Mouse (Mus musculus) lung, embryonic 16.5 days (tissue): ENCODE results near the gene Grm2. TPM values are rescaled to one million over a fixed set of nuclear protein-coding genes. Genes with fewer than 3 reads are reported as not detected.
"Not testable (repeated sequence)": the region's sequence is repeated elsewhere in the genome, so short reads cannot be mapped to it uniquely, and the experiment has no call there.

Source experiments
- ATAC-seq: fragments of 200-750 bp; cut with Nextera tagmentation; 2 replicates; pipeline ENCODE4 v1.8.0; 2017; ENCODE audit warnings: low read depth, mild to moderate bottlenecking, moderate library complexity
- H3K27ac ChIP-seq: fragments of 300-500 bp; sonication (generic); 2 replicates; pipeline ENCODE4 v1.5.1; 2014; ENCODE audit warnings: mild to moderate bottlenecking, control low read depth, low read length
- H3K27me3 ChIP-seq: fragments of 300-500 bp; sonication (generic); 2 replicates; pipeline ENCODE4 v1.6.1; 2014; ENCODE audit warnings: low read depth, low read length, mixed read lengths; ENCODE audit not compliant: control insufficient read depth, insufficient read depth
- H3K36me3 ChIP-seq: fragments of 300-500 bp; sonication (generic); 2 replicates; pipeline ENCODE4 v1.6.1; 2014; ENCODE audit warnings: low read length; ENCODE audit not compliant: control insufficient read depth, insufficient read depth
- H3K4me1 ChIP-seq: fragments of 300-500 bp; sonication (generic); replicated peaks from 2 replicates; pipeline ENCODE4 v1.6.1; 2014; ENCODE audit warnings: low read length, mixed read lengths; ENCODE audit not compliant: control insufficient read depth, insufficient read depth
- H3K4me2 ChIP-seq: fragments of 300-500 bp; sonication (generic); 2 replicates; pipeline ENCODE4 v1.6.1; 2014; ENCODE audit warnings: low read depth, low read length, control low read depth
- H3K4me3 ChIP-seq: fragments of 300-500 bp; sonication (generic); 2 replicates; pipeline ENCODE4 v1.5.1; 2014; ENCODE audit warnings: mild to moderate bottlenecking, low read length, control low read depth
- H3K9ac ChIP-seq: fragments of 300-500 bp; sonication (generic); 2 replicates; pipeline ENCODE4 v1.6.1; 2014; ENCODE audit warnings: low read length, control low read depth
- H3K9me3 ChIP-seq: fragments of 300-500 bp; sonication (generic); 2 replicates; pipeline ENCODE4 v1.6.1; 2016; ENCODE audit warnings: low read length; ENCODE audit not compliant: control insufficient read depth
- WGBS: fragments of 180-500 bp; shearing (Covaris S2); extraction: QIAGEN DNeasy Blood & Tissue Kit; methylation state at CpG from one replicate; pipeline ENCODE4 v1.1.7; 2014; 5-methylcytosine and 5-hydroxymethylcytosine counted together
- polyA plus RNA-seq: library from polyadenylated mRNA; unstranded; fragments of >200 nt; fragmentation: Nextera tagmentation; extraction: Ambion mirVana; gene quantifications from 2 replicates; pipeline ENCODE4 v1.2.1, GENCODE M21; 2015

The Grm2 gene
- polyA plus RNA-seq, 1 experiment from 2014 or later, result not detected

DNA sequence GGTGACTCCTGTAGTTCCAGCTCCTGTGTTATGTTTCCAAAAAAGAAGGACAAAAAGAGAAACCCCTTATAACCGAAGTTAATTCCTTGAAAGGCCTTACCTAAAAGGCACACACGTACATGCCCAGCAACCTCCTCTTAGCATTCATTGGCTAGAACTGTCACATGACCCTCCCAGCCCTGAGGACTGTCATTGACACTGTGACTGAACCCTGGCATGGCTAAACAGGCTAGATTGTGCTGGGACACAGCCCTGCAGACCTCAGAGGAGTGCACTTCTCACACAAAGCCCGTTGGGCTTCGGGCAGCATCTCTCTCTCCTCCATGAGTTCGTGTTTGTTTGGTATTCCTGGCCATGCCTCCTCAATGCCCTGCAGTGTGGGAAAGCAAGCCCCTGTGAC lies 23.7 kb downstream of the Grm2 start:
- H3K9me3 ChIP-seq, result no peaks in the 10 kb centered on the region
- no peak overlapping the region for H3K9ac ChIP-seq
- H3K4me3 ChIP-seq, result no peak overlapping the region
- H3K4me2 ChIP-seq, result no peak overlapping the region
- no peak overlapping the region for H3K27ac ChIP-seq
- H3K27me3 ChIP-seq, result no peaks in the 10 kb centered on the region
- 46% methylated on average over 5 of the region's 5 CpGs for WGBS
- ATAC-seq, result no peak
- H3K4me1 ChIP-seq, result no peaks in the 10 kb centered on the region
- H3K36me3 ChIP-seq, result no peaks in the 10 kb centered on the region

GRCm38 (mm10) chr9:106627796-106628195 lies 28.1 kb downstream of the Grm2 start:
- H3K9ac ChIP-seq, H3K36me3 ChIP-seq, H3K4me1 ChIP-seq, H3K4me3 ChIP-seq, H3K9me3 ChIP-seq, ATAC-seq, H3K27ac ChIP-seq, H3K27me3 ChIP-seq, H3K4me2 ChIP-seq: not testable (repeated sequence)
- 18% methylated on average over 8 of the region's 8 CpGs for WGBS

DNA sequence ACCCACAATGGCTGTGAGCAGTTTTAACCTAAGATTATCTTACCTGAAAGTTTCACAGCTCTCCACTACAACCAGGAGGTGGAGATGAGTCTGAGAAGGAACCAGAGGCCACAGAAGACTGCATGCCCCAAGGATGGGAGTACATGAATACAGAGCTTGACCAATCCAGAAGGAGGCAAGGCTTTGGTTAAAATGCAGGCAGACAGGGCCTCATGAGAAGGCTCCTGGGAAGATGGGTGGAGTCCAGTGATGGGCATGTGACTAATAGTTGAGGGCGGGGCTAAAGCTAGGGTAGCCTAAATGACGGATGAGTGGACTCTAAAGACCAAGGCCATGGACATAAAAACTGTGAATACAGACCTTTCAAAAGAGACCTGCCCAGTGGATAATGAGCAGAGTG lies 29.6 kb downstream of the Grm2 start, which contains the start of gene Iqcf6:
Gene Iqcf6, plus strand, starts transcription at position 301 of the 400 bp plus-strand sequence.
- WGBS, result 58% methylated on average over 2 of the region's 2 CpGs
- Histone ChIP-seq H3K36me3 (no peaks in the 10 kb centered on the region), H3K9ac (no peak within 1 kb of the TSS), H3K4me1 (no peaks in the 10 kb centered on the region), H3K4me2 (no peak within 1 kb of the TSS), H3K9me3 (no peaks in the 10 kb centered on the region), H3K27me3 (no peaks in the 10 kb centered on the region), H3K4me3 (no peak within 1 kb of the TSS), H3K27ac (no peak within 1 kb of the TSS)
- no peak for ATAC-seq

- no peak overlapping the region for H3K4me3 ChIP-seq
- H3K27ac ChIP-seq, result no peak overlapping the region
- no peak for ATAC-seq
- no peaks in the 10 kb centered on the region for H3K9me3 ChIP-seq
- no peaks in the 10 kb centered on the region for H3K36me3 ChIP-seq
- H3K4me2 ChIP-seq, result no peak overlapping the region
- 77% methylated on average over 3 of the region's 3 CpGs for WGBS
- no peaks in the 10 kb centered on the region for H3K27me3 ChIP-seq
- no peaks in the 10 kb centered on the region for H3K4me1 ChIP-seq
- no peak overlapping the region for H3K9ac ChIP-seq
These were observed 38.4 kb downstream of the Grm2 start for GRCm38 (mm10) chr9:106617496-106617895.

DNA sequence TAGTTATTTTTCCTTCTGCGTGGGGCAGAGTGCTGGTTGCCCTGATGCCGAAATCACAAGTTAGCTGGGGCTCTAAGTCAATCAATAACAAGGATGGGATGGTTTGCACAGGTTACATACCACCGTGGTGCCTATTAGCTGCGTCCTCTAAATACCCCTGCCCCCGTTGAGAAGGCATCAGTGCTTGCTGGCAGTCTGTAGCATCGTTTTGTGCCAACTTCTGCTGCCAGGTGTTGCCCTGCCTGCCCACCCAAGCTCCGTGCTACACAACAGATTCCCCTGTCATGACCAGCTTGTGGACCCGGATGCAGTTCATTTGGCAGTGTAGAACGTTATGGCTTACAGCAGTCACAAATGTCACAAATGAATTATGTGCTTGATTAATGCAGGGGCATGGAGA lies 39.6 kb downstream of the Grm2 start:
- WGBS, result 74% methylated on average over 9 of the region's 9 CpGs
- no peak overlapping the region for H3K27ac ChIP-seq

DNA sequence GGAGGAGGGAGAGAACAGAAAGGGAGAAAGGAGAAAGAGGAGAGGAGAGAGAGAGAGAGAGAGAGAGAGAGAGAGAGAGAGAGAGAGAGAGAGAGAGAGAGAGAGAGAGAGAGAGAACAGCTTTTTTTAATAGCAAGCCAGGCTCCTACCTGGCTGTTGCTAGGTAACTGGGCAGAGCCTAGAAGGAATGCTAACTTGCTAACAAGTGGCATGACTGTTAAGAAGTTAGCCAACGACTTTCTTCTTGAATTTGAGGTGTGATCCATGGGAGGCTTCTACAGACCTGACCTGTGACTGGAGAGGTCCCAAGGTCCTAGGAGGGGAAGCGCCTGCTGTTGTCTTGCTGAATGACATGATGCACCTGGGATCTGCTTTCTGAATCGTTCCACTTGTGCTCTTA lies 41.3 kb downstream of the Grm2 start:
- H3K36me3 ChIP-seq, result no peaks in the 10 kb centered on the region
- no peaks in the 10 kb centered on the region for H3K4me1 ChIP-seq
- no peak overlapping the region for H3K9ac ChIP-seq
- no peak overlapping the region for H3K4me3 ChIP-seq
- ATAC-seq, result peak; percentile 60; the same call in 1 of the 2 replicates
- H3K4me2 ChIP-seq, result no peak overlapping the region
- no peaks in the 10 kb centered on the region for H3K9me3 ChIP-seq
- 13% methylated on average over 3 of the region's 3 CpGs for WGBS
- H3K27me3 ChIP-seq, result no peaks in the 10 kb centered on the region
- H3K27ac ChIP-seq, result no peak overlapping the region

More for the DNA sequence above, 39.6 kb downstream of the Grm2 start:
- H3K27me3 ChIP-seq, result no peaks in the 10 kb centered on the region
- ATAC-seq, result no peak
- no peaks in the 10 kb centered on the region for H3K4me1 ChIP-seq
- no peak overlapping the region for H3K4me2 ChIP-seq
- no peaks in the 10 kb centered on the region for H3K36me3 ChIP-seq
- no peaks in the 10 kb centered on the region for H3K9me3 ChIP-seq
- H3K4me3 ChIP-seq, result no peak overlapping the region
- no peak overlapping the region for H3K9ac ChIP-seq

DNA sequence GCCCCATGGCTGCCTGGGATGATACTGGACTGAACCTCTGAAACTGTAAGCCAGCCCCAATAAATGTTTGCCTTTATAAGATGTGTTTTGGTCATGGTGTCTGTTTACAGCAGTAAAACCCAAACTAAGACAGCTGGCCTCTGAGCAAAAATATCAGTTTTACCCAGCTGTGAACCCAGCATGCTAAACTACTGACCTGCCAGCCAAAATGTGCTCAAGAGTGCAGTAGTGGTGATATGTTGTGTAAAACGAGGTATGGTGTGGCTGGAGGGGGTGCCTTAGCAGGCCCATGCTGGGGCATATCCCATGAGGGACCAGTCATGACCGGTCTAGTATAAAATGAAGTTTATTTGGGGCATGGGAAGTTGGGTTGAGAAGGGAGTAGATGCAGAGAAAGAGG lies 41.9 kb downstream of the Grm2 start:
- no peak overlapping the region for H3K4me2 ChIP-seq
- H3K9ac ChIP-seq, result no peak overlapping the region
- no peak for ATAC-seq
- no peaks in the 10 kb centered on the region for H3K4me1 ChIP-seq
- 46% methylated on average over 2 of the region's 2 CpGs for WGBS
- H3K36me3 ChIP-seq, result no peaks in the 10 kb centered on the region
- no peak overlapping the region for H3K4me3 ChIP-seq
- no peaks in the 10 kb centered on the region for H3K27me3 ChIP-seq
- no peaks in the 10 kb centered on the region for H3K9me3 ChIP-seq
- no peak overlapping the region for H3K27ac ChIP-seq

DNA sequence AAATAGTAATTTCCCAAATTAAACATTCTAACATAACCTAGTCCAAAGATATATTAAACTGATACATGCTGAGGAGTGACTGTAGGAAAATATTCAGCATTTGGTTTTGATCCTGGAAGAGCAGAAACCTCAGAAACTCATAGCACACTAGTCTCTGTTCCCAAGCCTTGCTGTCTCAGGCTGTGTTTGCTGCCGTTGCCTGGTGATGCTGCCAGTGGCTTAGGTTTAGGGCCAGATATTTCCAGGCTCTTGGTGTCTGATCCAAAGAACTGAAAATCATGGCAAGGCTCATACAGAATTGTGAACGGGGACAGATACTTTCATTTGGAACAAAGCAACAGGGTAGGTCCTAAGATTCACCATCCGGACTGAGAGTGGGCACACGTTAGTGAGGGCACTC lies 45.2 kb downstream of the Grm2 start:
- Histone ChIP-seq H3K4me2 (no peak overlapping the region), H3K9me3 (no peaks in the 10 kb centered on the region), H3K36me3 (no peaks in the 10 kb centered on the region), H3K4me1 (no peaks in the 10 kb centered on the region), H3K27me3 (no peaks in the 10 kb centered on the region), H3K27ac (no peak overlapping the region), H3K4me3 (no peak overlapping the region), H3K9ac (no peak overlapping the region)
- ATAC-seq, result no peak
- 72% methylated on average over 4 of the region's 4 CpGs for WGBS

DNA sequence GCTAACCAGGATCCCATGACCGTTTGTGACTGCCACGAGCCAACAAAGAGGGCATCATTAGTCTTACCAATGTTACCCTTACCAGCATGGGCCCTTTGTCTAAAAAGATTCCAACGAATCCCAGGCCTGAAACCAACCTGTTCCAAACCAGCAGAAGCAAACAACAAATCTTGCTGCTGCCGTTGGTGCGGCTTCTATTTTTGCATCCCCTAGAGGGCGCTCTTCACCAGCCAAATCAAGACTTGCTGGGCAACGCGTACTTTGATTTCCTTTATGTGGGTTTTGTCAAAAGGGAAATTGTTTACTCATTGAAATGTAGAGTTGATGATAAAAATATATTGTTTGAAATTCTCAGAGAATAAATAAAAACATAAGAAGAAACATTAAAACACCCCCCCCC lies 55.3 kb downstream of the Grm2 start:
- WGBS, result 23% methylated on average over 8 of the region's 8 CpGs
- no peak overlapping the region for H3K27ac ChIP-seq

GRCm38 (mm10) chr9:106598466-106598865 lies 57.4 kb downstream of the Grm2 start:
- Histone ChIP-seq H3K9me3 (no peaks in the 10 kb centered on the region), H3K36me3 (no peaks in the 10 kb centered on the region), H3K4me3 (no peak overlapping the region), H3K4me1 (no peaks in the 10 kb centered on the region), H3K4me2 (no peak overlapping the region), H3K27me3 (no peaks in the 10 kb centered on the region), H3K27ac (no peak overlapping the region), H3K9ac (no peak overlapping the region)
- no peak for ATAC-seq
- 43% methylated on average over 7 of the region's 7 CpGs for WGBS

More for the DNA sequence above, 55.3 kb downstream of the Grm2 start:
- H3K36me3 ChIP-seq, result no peaks in the 10 kb centered on the region
- no peak for ATAC-seq
- no peaks in the 10 kb centered on the region for H3K4me1 ChIP-seq
- H3K4me2 ChIP-seq, result no peak overlapping the region
- no peaks in the 10 kb centered on the region for H3K27me3 ChIP-seq
- no peak overlapping the region for H3K9ac ChIP-seq
- no peaks in the 10 kb centered on the region for H3K9me3 ChIP-seq
- no peak overlapping the region for H3K4me3 ChIP-seq
